Mouse (Mus musculus) liver, embryonic 15.5 days (tissue): ENCODE results near the gene Lysmd1. TPM values are rescaled to one million over a fixed set of nuclear protein-coding genes. Genes with fewer than 3 reads are reported as not detected.

Source experiments
- microRNA-seq: library from miRNA; unstranded; fragments of <30 nt; microRNA quantifications from one replicate; pipeline ENCODE4, GENCODE M21; 2016
- polyA plus RNA-seq: library from polyadenylated mRNA; unstranded; fragments of >200 nt; fragmentation: Nextera tagmentation; extraction: Ambion mirVana; gene quantifications from 2 replicates; pipeline ENCODE4 v1.2.1, GENCODE M21; 2015

Gene Lysmd1
- polyA plus RNA-seq, 1 experiment from 2014 or later: 7.1 TPM

Small RNAs within 50 kb of the gene (microRNA-seq; reads per million reads assigned to microRNA genes)
- gene Mir8099-1: not detected

Other genes with a start within 250 kb of the Lysmd1 start
- gene Psmb4, start 247.1 kb upstream of the Lysmd1 start, polyA plus RNA-seq: 166 and 172 TPM in 2 replicates
- 98.5 and 126 TPM in 2 replicates for gene Selenbp1, start 201.0 kb upstream of the Lysmd1 start, polyA plus RNA-seq
- gene Rfx5, start 180.0 kb upstream of the Lysmd1 start, polyA plus RNA-seq: 1.3 and 1.5 TPM in 2 replicates
- gene Pi4kb, start 159.4 kb upstream of the Lysmd1 start, polyA plus RNA-seq: 8.7 and 10.3 TPM in 2 replicates
- gene Zfp687, start 118.6 kb upstream of the Lysmd1 start, polyA plus RNA-seq: 7.2 and 7.4 TPM in 2 replicates
- 151 and 159 TPM in 2 replicates for gene Psmd4, start 91.5 kb upstream of the Lysmd1 start, polyA plus RNA-seq
- gene Pip5k1a, start 27.2 kb upstream of the Lysmd1 start, polyA plus RNA-seq: 8.5 and 8.7 TPM in 2 replicates
- 31.4 and 36.6 TPM in 2 replicates for gene Vps72, start 23.1 kb upstream of the Lysmd1 start, polyA plus RNA-seq
- 0.53 and 0.88 TPM in 2 replicates for gene Tmod4, start 9.6 kb upstream of the Lysmd1 start, polyA plus RNA-seq
- gene Scnm1, start 77 bp upstream of the Lysmd1 start, polyA plus RNA-seq: 25.6 and 26.1 TPM in 2 replicates
- 9.3 and 9.8 TPM in 2 replicates for gene Tnfaip8l2, start 8.3 kb downstream of the Lysmd1 start, polyA plus RNA-seq
- gene Sema6c, start 26.4 kb downstream of the Lysmd1 start, polyA plus RNA-seq: 0.37 and 0.68 TPM in 2 replicates
- 6.2 and 7.1 TPM in 2 replicates for gene Gabpb2, start 83.8 kb downstream of the Lysmd1 start, polyA plus RNA-seq
- gene Cdc42se1, start 94.6 kb downstream of the Lysmd1 start, polyA plus RNA-seq: 36.7 and 42.6 TPM in 2 replicates
- 2.2 and 2.7 TPM in 2 replicates for gene Mllt11, start 98.1 kb downstream of the Lysmd1 start, polyA plus RNA-seq
- gene Gm128, start 107.5 kb downstream of the Lysmd1 start, polyA plus RNA-seq: 0.07 and 0.12 TPM in 2 replicates
- gene Bnipl, start 117.1 kb downstream of the Lysmd1 start, polyA plus RNA-seq: not detected in 2 replicates
- gene Mindy1, start 147.3 kb downstream of the Lysmd1 start, polyA plus RNA-seq: 18.8 and 20.9 TPM in 2 replicates
- gene Prune1, start 148.0 kb downstream of the Lysmd1 start, polyA plus RNA-seq: 9.0 and 9.5 TPM in 2 replicates
- gene Anxa9, start 173.1 kb downstream of the Lysmd1 start, polyA plus RNA-seq: 2.1 and 2.8 TPM in 2 replicates
- gene Cers2, start 180.7 kb downstream of the Lysmd1 start, polyA plus RNA-seq: 110 and 114 TPM in 2 replicates
- 12.0 and 12.9 TPM in 2 replicates for gene Setdb1, start 223.1 kb downstream of the Lysmd1 start, polyA plus RNA-seq